Mouse (Mus musculus): ENCODE measurements around the gene Tardbp. TPM values are rescaled to one million over a fixed set of nuclear protein-coding genes. Genes with fewer than 3 reads are reported as not detected.

Gene Tardbp
- polyA plus RNA-seq (2014; fragmentation: Nextera tagmentation; extraction: Ambion mirVana), result 80.9 and 87.6 TPM in 2 replicates

DNA sequence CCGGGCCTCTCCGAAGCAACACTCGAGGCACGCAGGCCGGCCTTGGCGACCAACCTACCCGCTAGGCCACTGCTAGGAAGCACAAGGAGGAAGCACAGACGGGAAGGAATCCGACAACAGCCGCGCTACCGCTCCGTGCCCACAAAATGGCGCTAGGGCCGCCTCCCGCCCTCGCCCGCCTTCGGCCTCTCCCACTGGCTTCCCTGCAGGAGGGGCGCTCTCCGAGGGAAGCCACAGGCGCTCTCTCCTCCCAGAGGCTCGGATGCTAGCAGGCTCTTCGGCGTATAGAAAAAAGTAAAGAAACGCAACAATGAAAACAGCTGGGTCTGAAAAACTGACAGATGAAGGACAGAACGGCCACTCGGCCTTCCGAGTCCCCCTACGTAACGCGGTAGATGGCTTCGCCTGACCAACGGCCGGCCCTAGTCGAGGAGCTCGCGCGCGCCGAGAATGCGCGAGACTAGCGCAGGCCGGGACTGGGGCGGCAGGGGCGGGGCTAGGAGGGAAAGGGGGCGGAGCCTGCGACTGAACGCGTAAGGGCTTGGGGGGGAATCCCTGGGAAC, at the start of gene Tardbp:
TSS of gene Tardbp (minus strand) at position 397 of the 563 bp plus-strand sequence.
- peaks cover 36% of the 10 kb centered on the region for H3K36me3 ChIP-seq (ENCODE audit: control insufficient read depth, insufficient read depth, low read length)
- WGBS, result under 1% methylated on average over 49 of the region's 51 CpGs
- H3K9me3 ChIP-seq (ENCODE audit: control insufficient read depth, low read length), result no peaks in the 10 kb centered on the region
- peak within 1 kb of the TSS; percentile 100 for H3K9ac ChIP-seq (ENCODE audit: low read length)
- peak within 1 kb of the TSS; percentile 76 for H3K4me2 ChIP-seq (ENCODE audit: low read length)
- H3K27me3 ChIP-seq (ENCODE audit: control insufficient read depth, insufficient read depth, low read length), result no peaks in the 10 kb centered on the region
- peaks cover 2 to 17% of the 10 kb centered on the region in 2 experiments; a peak in 3 of 4 replicates for H3K4me1 ChIP-seq (ENCODE audit: control insufficient read depth in 2 of 2, insufficient read depth in 2 of 2, low read length in 2 of 2)
- peak; percentile 93 for ATAC-seq (ENCODE audit: insufficient number of reproducible peaks, insufficient read depth, low FRiP score, low read depth)
- peak within 1 kb of the TSS; percentile 69 to 100 for H3K4me3 ChIP-seq (ENCODE audit: control insufficient read depth in 1 of 2, insufficient read depth in 1 of 2, low read depth in 1 of 2, low read length in 2 of 2)
- H3K27ac ChIP-seq (replicated peaks in 1 of 2; ENCODE audit: control insufficient read depth in 1 of 2, insufficient read depth in 1 of 2, low read depth in 2 of 2, low read length in 2 of 2), result peak within 1 kb of the TSS; percentile 89 to 97

- Histone ChIP-seq H3K9ac (ENCODE audit: low read length) (peak overlapping the region; percentile 27; the same call in 1 of the 2 replicates), H3K36me3 (ENCODE audit: control insufficient read depth, insufficient read depth, low read length) (no peaks in the 10 kb centered on the region), H3K4me3 (ENCODE audit: control insufficient read depth in 1 of 2, insufficient read depth in 1 of 2, low read depth in 1 of 2, low read length in 2 of 2) (no peak overlapping the region), H3K9me3 (ENCODE audit: control insufficient read depth, low read length) (no peaks in the 10 kb centered on the region), H3K4me1 (ENCODE audit: control insufficient read depth in 2 of 2, insufficient read depth in 2 of 2, low read length in 2 of 2) (peaks cover 21 to 33% of the 10 kb centered on the region in 2 experiments), H3K4me2 (ENCODE audit: low read length) (peak overlapping the region; percentile 9; the same call in 1 of the 2 replicates), H3K27me3 (ENCODE audit: control insufficient read depth, insufficient read depth, low read length) (no peaks in the 10 kb centered on the region), H3K27ac (replicated peaks in 1 of 2; ENCODE audit: control insufficient read depth in 1 of 2, insufficient read depth in 1 of 2, low read depth in 2 of 2, low read length in 2 of 2) (peak overlapping the region; percentile 59 to 67)
- WGBS, result 43% methylated on average over 16 of the region's 16 CpGs
- ATAC-seq (ENCODE audit: insufficient number of reproducible peaks, insufficient read depth, low FRiP score, low read depth), result peak; percentile 73
These were observed 49.6 kb upstream of the Tardbp start for GRCm38 (mm10) chr4:148676188-148676960.

DNA sequence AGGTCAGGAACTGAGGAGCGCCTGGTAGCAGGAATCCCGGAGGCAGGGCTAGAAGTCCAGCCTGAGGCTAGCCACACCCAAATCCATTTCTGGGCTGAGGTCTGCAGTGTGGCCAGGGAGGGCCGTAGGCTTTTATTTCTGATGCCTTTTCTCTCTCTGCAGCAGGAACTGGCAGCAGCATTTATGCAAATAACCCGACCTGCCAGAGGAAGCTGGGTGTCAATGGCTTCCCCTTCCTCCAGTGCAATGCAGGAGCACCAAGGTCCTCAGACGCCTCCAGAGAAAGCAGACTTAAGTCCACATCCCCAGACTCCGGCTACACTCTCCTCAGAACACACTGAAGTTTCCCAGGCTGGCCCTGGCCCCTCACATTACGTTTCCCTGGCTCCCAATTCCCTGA, 48.2 kb upstream of the Tardbp start:
- 52% methylated on average over 7 of the region's 7 CpGs for WGBS
- Histone ChIP-seq H3K9me3 (ENCODE audit: control insufficient read depth, low read length) (no peaks in the 10 kb centered on the region), H3K36me3 (ENCODE audit: control insufficient read depth, insufficient read depth, low read length) (no peaks in the 10 kb centered on the region), H3K9ac (ENCODE audit: low read length) (no peak overlapping the region), H3K4me3 (ENCODE audit: control insufficient read depth in 1 of 2, insufficient read depth in 1 of 2, low read depth in 1 of 2, low read length in 2 of 2) (no peak overlapping the region), H3K27ac (replicated peaks in 1 of 2; ENCODE audit: control insufficient read depth in 1 of 2, insufficient read depth in 1 of 2, low read depth in 2 of 2, low read length in 2 of 2) (no peak overlapping the region), H3K4me2 (ENCODE audit: low read length) (no peak overlapping the region), H3K27me3 (ENCODE audit: control insufficient read depth, insufficient read depth, low read length) (no peaks in the 10 kb centered on the region), H3K4me1 (ENCODE audit: control insufficient read depth in 2 of 2, insufficient read depth in 2 of 2, low read length in 2 of 2) (peaks cover 21 to 36% of the 10 kb centered on the region in 2 experiments)
- ATAC-seq (ENCODE audit: insufficient number of reproducible peaks, insufficient read depth, low FRiP score, low read depth), result no peak

- Histone ChIP-seq H3K4me1 (ENCODE audit: control insufficient read depth in 2 of 2, insufficient read depth in 2 of 2, low read length in 2 of 2) (peaks cover 31 to 53% of the 10 kb centered on the region in 2 experiments), H3K27ac (replicated peaks in 1 of 2; ENCODE audit: control insufficient read depth in 1 of 2, insufficient read depth in 1 of 2, low read depth in 2 of 2, low read length in 2 of 2) (no peak overlapping the region; a peak in 1 of 4 replicates), H3K9ac (ENCODE audit: low read length) (no peak overlapping the region; the same call in 1 of the 2 replicates), H3K4me2 (ENCODE audit: low read length) (peak overlapping the region; percentile 48), H3K9me3 (ENCODE audit: control insufficient read depth, low read length) (no peaks in the 10 kb centered on the region), H3K4me3 (ENCODE audit: control insufficient read depth in 1 of 2, insufficient read depth in 1 of 2, low read depth in 1 of 2, low read length in 2 of 2) (no peak overlapping the region), H3K36me3 (ENCODE audit: control insufficient read depth, insufficient read depth, low read length) (no peaks in the 10 kb centered on the region), H3K27me3 (ENCODE audit: control insufficient read depth, insufficient read depth, low read length) (no peaks in the 10 kb centered on the region)
- ATAC-seq (ENCODE audit: insufficient number of reproducible peaks, insufficient read depth, low FRiP score, low read depth), result no peak
- 13% methylated on average over 16 of the region's 16 CpGs for WGBS
These were observed 44.6 kb upstream of the Tardbp start for GRCm38 (mm10) chr4:148671230-148671947.

DNA sequence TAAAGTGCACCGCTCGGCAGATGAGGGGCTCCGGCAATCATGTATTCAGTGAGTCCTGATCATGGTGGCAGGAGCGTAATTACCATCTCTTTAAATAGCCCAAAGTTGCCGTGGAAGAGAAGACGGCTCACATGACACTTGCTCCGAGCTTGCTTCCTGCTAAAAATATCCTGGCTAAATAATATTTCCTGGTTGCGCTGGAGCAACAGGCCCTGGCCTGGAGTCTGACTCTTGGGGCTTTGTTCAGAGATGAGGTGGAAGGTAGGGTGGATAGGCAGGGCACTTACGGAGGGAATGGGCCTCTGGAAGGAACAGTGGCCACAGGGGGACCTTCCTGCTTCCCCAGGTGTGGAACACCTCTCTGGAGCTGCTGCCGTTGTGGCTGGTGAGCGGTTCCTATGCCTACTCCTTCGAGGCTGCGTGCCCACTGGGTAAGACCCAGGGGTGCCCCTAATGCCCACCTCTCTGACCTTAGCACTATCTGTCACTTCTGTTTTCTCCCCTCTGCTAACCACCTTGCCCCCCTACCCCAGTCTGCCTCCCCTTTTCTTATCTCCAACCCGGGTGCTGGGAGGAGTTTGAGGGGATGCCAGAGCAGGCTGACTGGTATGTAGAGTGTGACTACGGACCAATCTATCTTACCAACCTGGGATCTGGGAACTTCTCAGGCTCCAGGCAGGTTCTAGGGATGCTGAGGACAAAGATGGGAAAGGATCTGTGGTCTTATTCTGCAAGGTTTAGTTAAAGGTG, 40.4 kb upstream of the Tardbp start:
- Histone ChIP-seq H3K27me3 (ENCODE audit: control insufficient read depth, insufficient read depth, low read length) (no peaks in the 10 kb centered on the region), H3K36me3 (ENCODE audit: control insufficient read depth, insufficient read depth, low read length) (no peaks in the 10 kb centered on the region), H3K9me3 (ENCODE audit: control insufficient read depth, low read length) (no peaks in the 10 kb centered on the region), H3K27ac (replicated peaks in 1 of 2; ENCODE audit: control insufficient read depth in 1 of 2, insufficient read depth in 1 of 2, low read depth in 2 of 2, low read length in 2 of 2) (peak overlapping the region; percentile 97), H3K4me2 (ENCODE audit: low read length) (peak overlapping the region; percentile 66), H3K4me3 (ENCODE audit: control insufficient read depth in 1 of 2, insufficient read depth in 1 of 2, low read depth in 1 of 2, low read length in 2 of 2) (peak overlapping the region; percentile 28 to 35), H3K9ac (ENCODE audit: low read length) (peak overlapping the region; percentile 75), H3K4me1 (ENCODE audit: control insufficient read depth in 2 of 2, insufficient read depth in 2 of 2, low read length in 2 of 2) (peaks cover 30 to 47% of the 10 kb centered on the region in 2 experiments)
- ATAC-seq (ENCODE audit: insufficient number of reproducible peaks, insufficient read depth, low FRiP score, low read depth), result peak; percentile 43; the same call in 1 of the 2 replicates
- WGBS, result 36% methylated on average over 15 of the region's 15 CpGs

GRCm38 (mm10) chr4:148664021-148664420, 37.2 kb upstream of the Tardbp start:
- Histone ChIP-seq H3K27ac (replicated peaks in 1 of 2; ENCODE audit: control insufficient read depth in 1 of 2, insufficient read depth in 1 of 2, low read depth in 2 of 2, low read length in 2 of 2) (no peak overlapping the region), H3K4me2 (ENCODE audit: low read length) (no peak overlapping the region), H3K9me3 (ENCODE audit: control insufficient read depth, low read length) (no peaks in the 10 kb centered on the region), H3K9ac (ENCODE audit: low read length) (no peak overlapping the region), H3K27me3 (ENCODE audit: control insufficient read depth, insufficient read depth, low read length) (no peaks in the 10 kb centered on the region), H3K36me3 (ENCODE audit: control insufficient read depth, insufficient read depth, low read length) (no peaks in the 10 kb centered on the region), H3K4me1 (ENCODE audit: control insufficient read depth in 2 of 2, insufficient read depth in 2 of 2, low read length in 2 of 2) (peaks cover 28 to 40% of the 10 kb centered on the region in 2 experiments), H3K4me3 (ENCODE audit: control insufficient read depth in 1 of 2, insufficient read depth in 1 of 2, low read depth in 1 of 2, low read length in 2 of 2) (no peak overlapping the region)
- no peak for ATAC-seq (ENCODE audit: insufficient number of reproducible peaks, insufficient read depth, low FRiP score, low read depth)
- WGBS, result 75% methylated on average over 6 of the region's 6 CpGs

- Histone ChIP-seq H3K36me3 (ENCODE audit: control insufficient read depth, insufficient read depth, low read length) (no peaks in the 10 kb centered on the region), H3K4me1 (ENCODE audit: control insufficient read depth in 2 of 2, insufficient read depth in 2 of 2, low read length in 2 of 2) (peaks cover 28 to 35% of the 10 kb centered on the region in 2 experiments), H3K9me3 (ENCODE audit: control insufficient read depth, low read length) (no peaks in the 10 kb centered on the region), H3K9ac (ENCODE audit: low read length) (no peak overlapping the region), H3K27me3 (ENCODE audit: control insufficient read depth, insufficient read depth, low read length) (no peaks in the 10 kb centered on the region), H3K4me3 (ENCODE audit: control insufficient read depth in 1 of 2, insufficient read depth in 1 of 2, low read depth in 1 of 2, low read length in 2 of 2) (no peak overlapping the region), H3K4me2 (ENCODE audit: low read length) (no peak overlapping the region), H3K27ac (replicated peaks in 1 of 2; ENCODE audit: control insufficient read depth in 1 of 2, insufficient read depth in 1 of 2, low read depth in 2 of 2, low read length in 2 of 2) (no peak overlapping the region)
- ATAC-seq (ENCODE audit: insufficient number of reproducible peaks, insufficient read depth, low FRiP score, low read depth), result no peak
- 77% methylated on average over 7 of the region's 7 CpGs for WGBS
These were observed 36.5 kb upstream of the Tardbp start for GRCm38 (mm10) chr4:148663326-148663725.
